Mouse (Mus musculus): Measurements from ENCODE around the gene Katnbl1.
"Not testable (repeated sequence)": the region's sequence is repeated elsewhere in the genome, so short reads cannot be mapped to it uniquely, and the experiment has no call there.

Katnbl1 gene

GRCm38 (mm10) chr2:112374610-112375009, 4.4 kb upstream of the Katnbl1 start:
- ChIA-PET CTCF (no interaction called here), POLR2A (interaction anchor here in 1 of 4 experiments (1.4 kb wide), 1 partner anchor 109 kb away, joined by 6 read pairs; the partner anchor contains the start of genes Gm21985 and Slc12a6)

GRCm38 (mm10) chr2:112380131-112380530, 1.1 kb downstream of the Katnbl1 start:
- POLR2A ChIA-PET, result interaction anchor here (0.7 to 7.5 kb wide), 36 partner anchors 9 to 1692 kb away, joined by 3 to 135 read pairs (median 7); partner anchors contain the start of genes Emc4 (in 4 of the 4), Emc7 (in 3 of the 4), Gm21985 (in 2 of the 4) and Nop10 (in 2 of the 4)
- CTCF ChIA-PET, result interaction anchor here in 3 of 4 experiments (1.3 to 2.1 kb wide), 5 partner anchors 8 to 119 kb away, joined by 3 to 11 read pairs (median 5); partner anchors contain the start of gene Emc4 (in 1 of the 3)

- ChIA-PET CTCF (no interaction called here), POLR2A (interaction anchor here in 2 of 4 experiments (1.8 to 7.5 kb wide), 7 partner anchors 9 to 74 kb away, joined by 3 to 135 read pairs (median 50); partner anchors contain the start of genes Emc4 (in 2 of the 2) and Emc7 (in 1 of the 2))
These were observed 2.2 kb downstream of the Katnbl1 start for GRCm38 (mm10) chr2:112381219-112381618.

- ChIA-PET CTCF (interaction anchor here in 3 of 4 experiments (0.7 to 2.0 kb wide), 3 partner anchors 12 to 14 kb away, joined by 3 to 5 read pairs (median 3); partner anchors contain the start of gene Katnbl1 (in 2 of the 3)), POLR2A (interaction anchor here in 3 of 4 experiments (0.7 to 7.1 kb wide), 11 partner anchors 11 to 82 kb away, joined by 3 to 55 read pairs (median 5); partner anchors contain the start of genes Emc7 (in 2 of the 3), Katnbl1 (in 2 of the 3) and Emc4 (in 1 of the 3))
These were observed 11.8 kb downstream of the Katnbl1 start for GRCm38 (mm10) chr2:112390843-112391242.

- POLR2A ChIA-PET, result interaction anchor here in 3 of 4 experiments (0.5 to 7.1 kb wide), 12 partner anchors 12 to 81 kb away, joined by 3 to 55 read pairs (median 4); partner anchors contain the start of genes Emc7 (in 2 of the 3), Katnbl1 (in 2 of the 3) and Emc4 (in 1 of the 3)
- CTCF ChIA-PET, result interaction anchor here in 3 of 4 experiments (0.7 to 2.0 kb wide), 3 partner anchors 12 to 13 kb away, joined by 3 to 5 read pairs (median 3); partner anchors contain the start of gene Katnbl1 (in 2 of the 3)
These were observed 12.5 kb downstream of the Katnbl1 start for GRCm38 (mm10) chr2:112391346-112392000.

- CTCF ChIA-PET, result interaction anchor here in 2 of 4 experiments (0.5 to 0.6 kb wide), 2 partner anchors 14 to 146 kb away, joined by 3 read pairs; no protein-coding TSS in a partner anchor
These were observed 13.7 kb downstream of the Katnbl1 start for GRCm38 (mm10) chr2:112392689-112393088.

GRCm38 (mm10) chr2:112393958-112394357, 14.9 kb downstream of the Katnbl1 start:
- CTCF ChIA-PET, result interaction anchor here in 1 of 4 experiments (1.2 kb wide), 1 partner anchor 15 kb away, joined by 4 read pairs; the partner anchor contains the start of gene Katnbl1
- POLR2A ChIA-PET, result interaction anchor here in 2 of 4 experiments (1.4 to 1.6 kb wide), 2 partner anchors 9 to 15 kb away, joined by 5 read pairs; partner anchors contain the start of gene Katnbl1 (in 1 of the 2)

More at GRCm38 (mm10) chr2:112392689-112393088, 13.7 kb downstream of the Katnbl1 start:
- POLR2A ChIA-PET, result interaction anchor here in 2 of 4 experiments (3.5 to 7.1 kb wide), 3 partner anchors 13 to 62 kb away, joined by 12 to 55 read pairs (median 32); partner anchors contain the start of genes Katnbl1 (in 2 of the 2) and Emc7 (in 1 of the 2)

GRCm38 (mm10) chr2:112396649-112397048, 17.6 kb downstream of the Katnbl1 start:
- POLR2A ChIA-PET, result interaction anchor here in 2 of 4 experiments (0.8 to 1.4 kb wide), 4 partner anchors 17 to 58 kb away, joined by 3 to 4 read pairs (median 3); partner anchors contain the start of genes Katnbl1 (in 2 of the 2) and Emc7 (in 1 of the 2)
- CTCF ChIA-PET, result no interaction called here

GRCm38 (mm10) chr2:112407030-112407429, 28.0 kb downstream of the Katnbl1 start:
- ChIA-PET CTCF (no interaction called here), POLR2A (interaction anchor here in 1 of 4 experiments (0.8 to 1.3 kb wide), 3 partner anchors 9 to 40 kb away, joined by 3 to 4 read pairs (median 3); no protein-coding TSS in a partner anchor)

GRCm38 (mm10) chr2:112425308-112425707, 46.3 kb downstream of the Katnbl1 start:
- ChIA-PET CTCF (no interaction called here), POLR2A (interaction anchor here in 1 of 4 experiments (0.8 to 1.4 kb wide), 3 partner anchors 20 to 45 kb away, joined by 3 to 4 read pairs (median 3); no protein-coding TSS in a partner anchor)

- POLR2A ChIA-PET, result interaction anchor here in 2 of 4 experiments (0.7 to 1.3 kb wide), 2 partner anchors 10 to 72 kb away, joined by 3 read pairs; no protein-coding TSS in a partner anchor
- CTCF ChIA-PET, result not testable (repeated sequence)
These were observed 49.5 kb downstream of the Katnbl1 start for GRCm38 (mm10) chr2:112428534-112428933.

- ChIA-PET CTCF (no interaction called here), POLR2A (no interaction called here)
These were observed 50.7 kb downstream of the Katnbl1 start for GRCm38 (mm10) chr2:112429665-112430064.

GRCm38 (mm10) chr2:112430403-112430802, 51.4 kb downstream of the Katnbl1 start:
- ChIA-PET CTCF (no interaction called here), POLR2A (no interaction called here)

- CTCF ChIA-PET, result no interaction called here
- POLR2A ChIA-PET, result interaction anchor here in 2 of 4 experiments (1.1 to 2.5 kb wide), 5 partner anchors 11 to 53 kb away, joined by 3 to 17 read pairs (median 5); partner anchors contain the start of genes Emc7 (in 1 of the 2) and Katnbl1 (in 1 of the 2)
These were observed 53.5 kb downstream of the Katnbl1 start for GRCm38 (mm10) chr2:112432523-112432922.

- CTCF ChIA-PET, result interaction anchor here in 1 of 4 experiments (1.0 kb wide), 1 partner anchor 54 kb away, joined by 3 read pairs; the partner anchor contains the start of gene Katnbl1
- POLR2A ChIA-PET, result interaction anchor here in 3 of 4 experiments (0.6 to 2.5 kb wide), 10 partner anchors 9 to 65 kb away, joined by 3 to 17 read pairs (median 4); partner anchors contain the start of genes Emc4 (in 2 of the 3), Emc7 (in 1 of the 3) and Katnbl1 (in 1 of the 3)
These were observed 54.3 kb downstream of the Katnbl1 start for GRCm38 (mm10) chr2:112433359-112433758.

- ChIA-PET POLR2A (interaction anchor here in 2 of 4 experiments (1.2 to 2.1 kb wide), 5 partner anchors 18 to 170 kb away, joined by 4 to 7 read pairs (median 4); partner anchors contain the start of genes Katnbl1 (in 2 of the 2), Emc7 (in 1 of the 2), Gm21985 (in 1 of the 2) and Slc12a6 (in 1 of the 2)), CTCF (interaction anchor here in 2 of 4 experiments (0.6 to 1.0 kb wide), 2 partner anchors 57 to 402 kb away, joined by 3 read pairs; partner anchors contain the start of gene Katnbl1 (in 1 of the 2))
These were observed 57.3 kb downstream of the Katnbl1 start for GRCm38 (mm10) chr2:112436292-112436691.

- POLR2A ChIA-PET, result interaction anchor here in 2 of 4 experiments (0.7 to 2.1 kb wide), 2 partner anchors 58 to 61 kb away, joined by 3 to 5 read pairs; partner anchors contain the start of gene Katnbl1 (in 1 of the 2)
- CTCF ChIA-PET, result no interaction called here
These were observed 58.6 kb downstream of the Katnbl1 start for GRCm38 (mm10) chr2:112437589-112437988.

GRCm38 (mm10) chr2:112443491-112443890, 64.5 kb downstream of the Katnbl1 start:
- POLR2A ChIA-PET, result interaction anchor here in 3 of 4 experiments (0.6 to 2.5 kb wide), 6 partner anchors 10 to 512 kb away, joined by 3 to 11 read pairs (median 4); partner anchors contain the start of gene Emc7 (in 2 of the 3)
- CTCF ChIA-PET, result no interaction called here

Measured in embryonic stem cell, embryonic (primary cell).